Mouse (Mus musculus): ENCODE results near the gene Pim3. TPM values are rescaled to one million over a fixed set of nuclear protein-coding genes. Genes with fewer than 3 reads are reported as not detected.
A peak's percentile ranks its signal among the peaks of the same experiment; 100 is the strongest.

Pim3 gene
- total RNA-seq, 2 experiments from 2014 or later, result 13.4 to 26.0 TPM

GRCm38 (mm10) chr15:88870418-88871185 is 8.6 kb downstream of the Pim3 start:
- DNase-seq, result no peak
- intact Hi-C loops (cut with DNase I; ENCODE audit: low total_unique reads), result no loop called here

- no peak for DNase-seq
- intact Hi-C loops (cut with DNase I; ENCODE audit: low total_unique reads), result loop anchor here (2.0 kb wide), 1 partner anchor 45 kb away; no protein-coding TSS in a partner anchor
Observed at GRCm38 (mm10) chr15:88874061-88874460, 12.1 kb downstream of the Pim3 start.

GRCm38 (mm10) chr15:88874477-88874876 is 12.5 kb downstream of the Pim3 start:
- no peak for DNase-seq
- intact Hi-C loops (cut with DNase I; ENCODE audit: low total_unique reads), result loop anchor here (2.0 kb wide), 1 partner anchor 46 kb away; no protein-coding TSS in a partner anchor

- no peak for DNase-seq
- intact Hi-C loops (cut with DNase I; ENCODE audit: low total_unique reads), result loop anchor here (2.0 to 5.0 kb wide), 2 partner anchors 42 to 47 kb away; no protein-coding TSS in a partner anchor
Observed at GRCm38 (mm10) chr15:88875625-88876081, 13.7 kb downstream of the Pim3 start.

- DNase-seq, result peak; percentile 84
Observed at GRCm38 (mm10) chr15:88876155-88877020, 14.4 kb downstream of the Pim3 start.

GRCm38 (mm10) chr15:88877021-88877400 is 15.0 kb downstream of the Pim3 start:
- intact Hi-C loops (cut with DNase I; ENCODE audit: low total_unique reads), result loop anchor here (5.0 kb wide), 1 partner anchor 40 kb away; no protein-coding TSS in a partner anchor
- DNase-seq, result no peak

More at GRCm38 (mm10) chr15:88876155-88877020, 14.4 kb downstream of the Pim3 start:
- intact Hi-C loops (cut with DNase I; ENCODE audit: low total_unique reads), result loop anchor here (5.0 kb wide), 1 partner anchor 41 kb away; no protein-coding TSS in a partner anchor

GRCm38 (mm10) chr15:88881253-88882044 is 19.5 kb downstream of the Pim3 start:
- intact Hi-C loops (cut with DNase I; ENCODE audit: low total_unique reads), result no loop called here
- DNase-seq, result no peak

GRCm38 (mm10) chr15:88882851-88883250 is 20.9 kb downstream of the Pim3 start:
- DNase-seq, result no peak
- intact Hi-C loops (cut with DNase I; ENCODE audit: low total_unique reads), result no loop called here

- intact Hi-C loops (cut with DNase I; ENCODE audit: low total_unique reads), result no loop called here
- DNase-seq, result no peak
Observed at GRCm38 (mm10) chr15:88883342-88883741, 21.4 kb downstream of the Pim3 start.

GRCm38 (mm10) chr15:88885376-88885775 is 23.4 kb downstream of the Pim3 start:
- no peak for DNase-seq
- intact Hi-C loops (cut with DNase I; ENCODE audit: low total_unique reads), result no loop called here

- intact Hi-C loops (cut with DNase I; ENCODE audit: low total_unique reads), result no loop called here
- no peak for DNase-seq
Observed at GRCm38 (mm10) chr15:88889032-88889431, 27.0 kb downstream of the Pim3 start.

GRCm38 (mm10) chr15:88889994-88890393 is 28.0 kb downstream of the Pim3 start:
- intact Hi-C loops (cut with DNase I; ENCODE audit: low total_unique reads), result no loop called here
- DNase-seq, result no peak

- intact Hi-C loops (cut with DNase I; ENCODE audit: low total_unique reads), result no loop called here
- DNase-seq, result peak; percentile 57
Observed at GRCm38 (mm10) chr15:88890751-88891675, 29.0 kb downstream of the Pim3 start.

GRCm38 (mm10) chr15:88891676-88892040 is 29.7 kb downstream of the Pim3 start:
- DNase-seq, result no peak
- intact Hi-C loops (cut with DNase I; ENCODE audit: low total_unique reads), result no loop called here

GRCm38 (mm10) chr15:88892252-88892651 is 30.3 kb downstream of the Pim3 start:
- intact Hi-C loops (cut with DNase I; ENCODE audit: low total_unique reads), result no loop called here
- no peak for DNase-seq

GRCm38 (mm10) chr15:88892876-88893275 is 30.9 kb downstream of the Pim3 start:
- intact Hi-C loops (cut with DNase I; ENCODE audit: low total_unique reads), result no loop called here
- no peak for DNase-seq

- intact Hi-C loops (cut with DNase I; ENCODE audit: low total_unique reads), result no loop called here
- DNase-seq, result no peak
Observed at GRCm38 (mm10) chr15:88895119-88895518, 33.1 kb downstream of the Pim3 start.

- intact Hi-C loops (cut with DNase I; ENCODE audit: low total_unique reads), result no loop called here
- no peak for DNase-seq
Observed at GRCm38 (mm10) chr15:88895891-88896290, 33.9 kb downstream of the Pim3 start.

All from gastrocnemius, postnatal 14 days (tissue).